Mouse (Mus musculus): ENCODE measurements at regions not wholly inside any gene's neighbourhood (a gene's known extent, or its start where the extent isn't known, plus 50 kb on each side); places are given as distances from the start of the nearest gene placed in this dataset.

DNA sequence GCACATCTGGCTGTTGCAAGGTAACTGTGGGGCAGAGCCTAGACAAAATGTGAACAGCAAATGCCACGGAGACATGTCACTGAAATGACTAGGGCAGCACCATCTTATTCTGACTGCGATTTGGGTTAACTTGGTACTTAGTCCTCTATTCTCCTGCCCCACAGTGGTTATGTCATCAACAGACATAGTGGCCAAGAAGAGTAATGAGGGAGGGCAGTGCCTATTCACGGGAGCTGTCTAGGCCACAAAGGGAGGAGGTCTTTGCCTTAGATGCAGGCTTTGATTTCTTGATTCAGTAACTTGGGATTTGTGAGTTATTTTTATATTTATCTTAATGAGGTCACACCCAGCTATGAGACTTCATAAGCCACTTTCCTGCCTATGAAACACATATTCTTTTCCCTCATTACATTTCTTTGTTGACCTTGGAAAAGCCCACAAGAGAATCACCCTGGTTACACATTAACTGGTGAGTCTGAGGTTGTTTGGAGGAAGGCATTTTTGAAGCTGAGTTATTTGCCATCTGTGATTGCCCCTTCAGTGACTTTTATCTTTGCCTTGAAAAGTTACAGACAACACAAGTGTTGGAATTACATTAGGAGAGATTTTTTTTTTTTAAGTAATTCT is 255.2 kb upstream of the Gpc5 start:
- TF ChIP-seq CTCF (IDR thresholded peaks at IDR 0.05; ENCODE audit: borderline replicate concordance, extremely low read depth, insufficient read depth, insufficient read length): no peak
- TF ChIP-seq POLR2A (IDR thresholded peaks at IDR 0.05; ENCODE audit: borderline replicate concordance, extremely low read depth, insufficient read depth, insufficient read length, poor library complexity, severe bottlenecking): no peak

All from brain, embryonic 14.5 days (tissue).